Mouse (Mus musculus) intestine, postnatal 0 days (tissue): ENCODE measurements around the gene Olfr693. TPM values are rescaled to one million over a fixed set of nuclear protein-coding genes. Genes with fewer than 3 reads are reported as not detected.

Experiments used
- ATAC-seq: fragments of 200-750 bp; cut with Nextera tagmentation; 2 replicates; pipeline ENCODE4 v1.8.0; 2017; ENCODE audit warnings: mild to moderate bottlenecking, moderate TSS enrichment, moderate library complexity
- H3K27ac ChIP-seq: fragments of 300-500 bp; sonication (generic); 2 replicates; pipeline ENCODE4 v1.5.1; 2014; ENCODE audit warnings: mild to moderate bottlenecking, low read depth, low read length, moderate library complexity
- H3K27me3 ChIP-seq: fragments of 300-500 bp; sonication (generic); replicated peaks from 2 replicates; pipeline ENCODE4 v1.6.1; 2014; ENCODE audit warnings: low read length, mixed read lengths; ENCODE audit not compliant: control insufficient read depth, insufficient read depth
- H3K36me3 ChIP-seq: fragments of 300-500 bp; sonication (generic); 2 replicates; pipeline ENCODE4 v1.6.1; 2014; ENCODE audit warnings: mild to moderate bottlenecking, moderate library complexity; ENCODE audit not compliant: control insufficient read depth, insufficient read depth
- H3K4me1 ChIP-seq: fragments of 300-500 bp; sonication (generic); replicated peaks from 2 replicates; pipeline ENCODE4 v1.6.1; 2014; ENCODE audit warnings: antibody characterized with exemption, low read length, mixed read lengths; ENCODE audit not compliant: control insufficient read depth, insufficient read depth
- H3K4me2 ChIP-seq: fragments of 300-500 bp; sonication (generic); replicated peaks from 2 replicates; pipeline ENCODE4 v1.6.1; 2014; ENCODE audit warnings: low read depth, mild to moderate bottlenecking, moderate library complexity
- H3K4me3 ChIP-seq: fragments of 300-500 bp; sonication (generic); 2 replicates; pipeline ENCODE4 v1.5.1; 2014; ENCODE audit warnings: low read depth, low read length
- H3K9ac ChIP-seq: fragments of 300-500 bp; sonication (generic); 2 replicates; pipeline ENCODE4 v1.6.1; 2014; ENCODE audit warnings: mild to moderate bottlenecking, low read depth, low read length
- H3K9me3 ChIP-seq: fragments of 300-500 bp; sonication (generic); 2 replicates; pipeline ENCODE4 v1.6.1; 2016; ENCODE audit warnings: mixed run types; ENCODE audit not compliant: control insufficient read depth
- CTCF ChIP-seq: sonication (generic); IDR thresholded peaks from 2 replicates; pipeline ENCODE4 v1.5.1; 2016; ENCODE audit warnings: low read depth, mild to moderate bottlenecking, control low read depth, antibody characterized with exemption, moderate library complexity
- WGBS: fragments of 180-500 bp; shearing (Covaris S2); extraction: QIAGEN DNeasy Blood & Tissue Kit; methylation state at CpG from one replicate; pipeline ENCODE4 v1.1.7; 2014; 5-methylcytosine and 5-hydroxymethylcytosine counted together
- polyA plus RNA-seq: library from polyadenylated mRNA; unstranded; fragments of >200 nt; fragmentation: Nextera tagmentation; extraction: Ambion mirVana; gene quantifications from 2 replicates; pipeline ENCODE4 v1.2.1, GENCODE M21; 2015

The Olfr693 gene
- polyA plus RNA-seq, 1 experiment from 2014 or later = not detected

DNA sequence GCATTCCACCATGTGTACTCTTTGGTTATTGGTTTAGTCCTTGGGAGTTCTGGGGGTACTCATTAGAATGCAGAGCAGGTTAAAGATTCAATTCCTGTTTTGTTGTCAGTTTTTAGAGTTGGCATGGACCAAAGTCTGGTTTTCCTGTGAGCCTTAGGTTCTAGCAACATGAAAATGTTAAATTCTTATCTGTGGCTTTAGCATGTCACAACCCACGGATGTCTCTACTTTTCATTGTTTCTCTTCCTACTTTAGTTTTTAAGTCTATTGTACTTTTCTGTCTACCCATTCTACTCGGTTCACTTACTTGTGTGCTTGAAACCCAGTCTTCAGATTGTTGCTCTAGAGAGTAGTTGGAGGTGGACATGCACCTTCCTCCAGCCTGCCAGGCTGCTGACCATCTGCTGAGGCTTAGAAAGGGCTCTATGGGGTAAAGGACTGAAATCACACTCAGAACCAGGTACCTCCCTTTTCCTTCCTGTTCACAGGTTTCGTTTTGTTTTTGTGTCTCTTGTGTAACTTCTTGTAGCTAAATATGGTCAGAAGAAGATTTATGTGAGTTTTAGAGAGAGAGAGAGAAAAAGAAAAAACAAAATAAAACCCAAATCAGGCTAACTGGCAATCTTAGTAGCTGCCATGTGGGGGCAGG is 36.0 kb downstream of the Olfr693 start:
- WGBS = 73% methylated on average over 3 of the region's 3 CpGs
- no peak overlapping the region for H3K4me2 ChIP-seq
- ATAC-seq = no peak
- no peaks in the 10 kb centered on the region for H3K27me3 ChIP-seq
- H3K4me3 ChIP-seq = no peak overlapping the region
- TF ChIP-seq CTCF = no peak
- H3K9me3 ChIP-seq = no peaks in the 10 kb centered on the region
- H3K36me3 ChIP-seq = no peaks in the 10 kb centered on the region
- H3K9ac ChIP-seq = no peak overlapping the region
- no peaks in the 10 kb centered on the region for H3K4me1 ChIP-seq
- H3K27ac ChIP-seq = no peak overlapping the region

DNA sequence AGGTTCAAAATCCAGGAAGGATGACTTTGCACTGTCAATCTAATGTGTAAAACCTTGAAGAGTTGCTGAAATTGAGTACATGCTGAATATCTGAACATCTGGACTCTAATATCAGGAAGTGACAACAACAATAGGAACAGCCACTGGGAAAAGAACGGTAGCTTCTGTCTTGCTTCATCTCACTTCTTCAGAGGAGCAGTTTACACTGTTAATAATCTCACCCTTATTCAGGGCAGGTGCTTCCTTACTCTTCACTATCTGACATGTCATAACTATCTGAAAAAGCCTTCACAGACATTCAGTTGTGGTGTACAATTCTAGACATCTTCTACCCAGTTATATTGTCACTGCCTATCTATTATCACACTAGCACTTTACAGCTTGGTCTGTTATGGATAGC is 39.5 kb downstream of the Olfr693 start:
- Histone ChIP-seq H3K9ac (no peak overlapping the region), H3K36me3 (no peaks in the 10 kb centered on the region), H3K4me3 (no peak overlapping the region), H3K4me1 (no peaks in the 10 kb centered on the region), H3K9me3 (no peaks in the 10 kb centered on the region), H3K4me2 (no peak overlapping the region), H3K27ac (no peak overlapping the region), H3K27me3 (no peaks in the 10 kb centered on the region)
- WGBS = 75% methylated on average over 1 of the region's 1 CpGs
- TF ChIP-seq CTCF = no peak
- no peak for ATAC-seq

DNA sequence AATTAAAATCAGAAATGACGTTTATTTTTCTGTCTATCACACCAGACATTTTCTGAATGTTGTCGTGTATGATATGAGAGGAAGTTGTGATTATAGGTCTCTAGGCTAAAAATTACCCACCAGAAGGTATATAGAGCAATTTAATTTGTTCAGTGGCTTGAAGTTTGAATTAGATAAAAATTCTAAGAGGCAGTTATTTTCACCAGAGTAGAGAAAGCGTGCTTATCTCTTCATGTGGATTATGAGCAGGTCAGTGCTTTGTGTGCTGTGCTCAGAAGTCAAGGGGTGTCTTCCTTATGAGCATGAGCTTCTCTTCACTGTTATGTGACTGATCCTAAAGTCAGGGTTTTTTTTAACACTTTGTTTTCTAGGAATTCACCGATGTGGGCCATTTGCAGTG is 44.8 kb downstream of the Olfr693 start:
- H3K27ac ChIP-seq = no peak overlapping the region
- H3K9ac ChIP-seq = no peak overlapping the region
- H3K27me3 ChIP-seq = no peaks in the 10 kb centered on the region
- no peak for TF ChIP-seq CTCF
- no peak for ATAC-seq
- H3K4me2 ChIP-seq = no peak overlapping the region
- H3K4me1 ChIP-seq = no peaks in the 10 kb centered on the region
- WGBS = 80% methylated on average over 4 of the region's 4 CpGs
- no peaks in the 10 kb centered on the region for H3K36me3 ChIP-seq
- no peak overlapping the region for H3K4me3 ChIP-seq
- H3K9me3 ChIP-seq = no peaks in the 10 kb centered on the region

Other genes starting within 250 kb of the Olfr693 start
- not detected in 2 replicates for gene Olfr694, start 11.2 kb upstream of the Olfr693 start, polyA plus RNA-seq
- gene Olfr695, start 35.8 kb upstream of the Olfr693 start, polyA plus RNA-seq = not detected in 2 replicates
- not detected in 2 replicates for gene Olfr697, start 61.9 kb upstream of the Olfr693 start, polyA plus RNA-seq
- not detected in 2 replicates for gene Olfr698, start 74.8 kb upstream of the Olfr693 start, polyA plus RNA-seq
- not detected in 2 replicates for gene Olfr699, start 112.6 kb upstream of the Olfr693 start, polyA plus RNA-seq
- not detected in 2 replicates for gene Olfr700, start 128.2 kb upstream of the Olfr693 start, polyA plus RNA-seq
- not detected in 2 replicates for gene Olfr701, start 133.5 kb upstream of the Olfr693 start, polyA plus RNA-seq
- gene Olfr702, start 153.3 kb upstream of the Olfr693 start, polyA plus RNA-seq = not detected in 2 replicates
- gene Olfr703, start 162.8 kb upstream of the Olfr693 start, polyA plus RNA-seq = not detected in 2 replicates
- gene Olfr704, start 182.6 kb upstream of the Olfr693 start, polyA plus RNA-seq = not detected in 2 replicates
- not detected in 2 replicates for gene Olfr705, start 196.3 kb upstream of the Olfr693 start, polyA plus RNA-seq
- not detected in 2 replicates for gene Olfr706, start 207.6 kb upstream of the Olfr693 start, polyA plus RNA-seq
- gene Olfr707, start 220.7 kb upstream of the Olfr693 start, polyA plus RNA-seq = not detected in 2 replicates
- gene Olfr1532-ps1, start 227.4 kb upstream of the Olfr693 start, polyA plus RNA-seq = not detected in 2 replicates